19 mouse cellular contexts compared by ENCODE assay signal in genomic region chr17:8234537-8234936, GRCm38 (mm10). TPM values are rescaled to one million over a fixed set of nuclear protein-coding genes. Genes with fewer than 3 reads are reported as not detected.
"Had no signal": no experiment of that assay in that cellular context is flagged by ENCODE, and none has a peak within 500 bp of the region (broad histone marks: within the 10 kb centered on the region; RNA-seq: fewer than 3 reads in every experiment).

No protein-coding gene starts in this region.

- H3K27me3 ChIP-seq: kidney, embryonic 15.5 days; limb, embryonic 15.5 days; stomach, embryonic 15.5 days had no signal

- DNase-seq: kidney, adult 11 months; kidney, adult 8-10 months; kidney, postnatal 10 days; kidney, postnatal 36 days; layer of hippocampus, postnatal 36 days; left cerebral cortex, postnatal 4 days; liver, postnatal 0 days; lung, embryonic 14.5 days; midbrain, embryonic 14.5 days; thymus, postnatal 25 days had no signal

- H3K4me3 ChIP-seq: kidney, embryonic 15.5 days; left cerebral cortex, adult 2 months; limb, embryonic 12.5 days; limb, embryonic 15.5 days; stomach, embryonic 15.5 days had no signal

- H3K36me3 ChIP-seq: kidney, embryonic 15.5 days; limb, embryonic 12.5 days; limb, embryonic 15.5 days; stomach, embryonic 15.5 days had no signal

- H3K27ac ChIP-seq: kidney, embryonic 15.5 days; left cerebral cortex, adult 2 months; limb, embryonic 12.5 days; limb, embryonic 15.5 days; liver, embryonic 14.5 days; macrophage; stomach, embryonic 15.5 days had no signal

RNA-seq across cellular contexts. Expression of gene Ccr6, which starts 1.3 kb away (rescaled TPM):
- total RNA-seq: layer of hippocampus, postnatal 36 days; left cerebral cortex, adult 2 months; left cerebral cortex, postnatal 10 days; left cerebral cortex, postnatal 4 days; midbrain, postnatal 0 days had no signal
